Mouse (Mus musculus): Measurements from ENCODE around the gene Unc119b.

DNA sequence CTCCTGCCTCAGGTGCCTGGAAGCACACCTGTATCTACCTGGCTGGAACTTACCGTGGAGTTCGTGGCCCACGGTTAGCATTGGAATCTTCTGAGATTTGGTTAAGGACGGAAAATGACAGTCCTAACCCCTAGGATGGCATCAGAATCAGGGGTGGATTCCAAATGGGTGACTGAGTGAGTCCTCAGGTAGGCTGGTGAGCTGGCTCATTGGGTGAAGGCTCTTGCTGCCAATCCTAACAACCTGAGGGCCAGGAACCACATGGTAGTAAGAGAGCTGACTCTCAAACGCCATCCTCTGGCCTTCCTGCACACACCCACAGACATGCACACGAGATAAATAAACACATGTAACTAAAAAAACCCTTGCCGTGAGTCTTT lies 32.0 kb upstream of the Unc119b start:
- TF ChIP-seq CTCF (IDR thresholded peaks at IDR 0.05; ENCODE audit: extremely low read depth, insufficient read depth, insufficient read length, insufficient replicate concordance) (no peak), POLR2A (IDR thresholded peaks at IDR 0.05; ENCODE audit: low read depth, low read length) (no peak)

Measured in spleen, adult 2 months (tissue).